Mouse (Mus musculus) neural tube, embryonic 11.5 days (tissue): ENCODE results near the gene Tcam1. TPM values are rescaled to one million over a fixed set of nuclear protein-coding genes. Genes with fewer than 3 reads are reported as not detected.
A peak's percentile ranks its signal among the peaks of the same experiment; 100 is the strongest.

Experiments
- ATAC-seq: fragments of 200-750 bp; cut with Nextera tagmentation; 2 replicates; pipeline ENCODE4 v1.8.0; 2017; ENCODE audit warnings: moderate number of reproducible peaks, mild to moderate bottlenecking, moderate TSS enrichment, moderate library complexity; ENCODE audit not compliant: insufficient read depth, low FRiP score, low TSS enrichment
- DNase-seq: peaks from one replicate; pipeline ENCODE4 v3.0.0-alpha.2; 2015; ENCODE audit warnings: low spot score
- H3K27ac ChIP-seq: fragments of 300-500 bp; sonication (generic); 2 replicates; pipeline ENCODE4 v1.5.1; 2014; ENCODE audit warnings: low read depth, mild to moderate bottlenecking, low read length
- H3K27me3 ChIP-seq: fragments of 300-500 bp; sonication (generic); 2 replicates; pipeline ENCODE4 v1.6.1; 2014; ENCODE audit warnings: mild to moderate bottlenecking, low read length, mixed read lengths; ENCODE audit not compliant: control insufficient read depth, insufficient read depth
- H3K36me3 ChIP-seq: fragments of 300-500 bp; sonication (generic); 2 replicates; pipeline ENCODE4 v1.6.1; 2014; ENCODE audit warnings: mild to moderate bottlenecking, low read length, moderate library complexity, mixed read lengths; ENCODE audit not compliant: control insufficient read depth, insufficient read depth
- H3K4me1 ChIP-seq: fragments of 300-500 bp; sonication (generic); 2 replicates; pipeline ENCODE4 v1.6.1; 2014; ENCODE audit warnings: low read length, mixed read lengths; ENCODE audit not compliant: control insufficient read depth, insufficient read depth
- H3K4me2 ChIP-seq: fragments of 300-500 bp; sonication (generic); 2 replicates; pipeline ENCODE4 v1.6.1; 2014; ENCODE audit warnings: low read depth, mild to moderate bottlenecking, moderate library complexity
- H3K4me3 ChIP-seq: fragments of 300-500 bp; sonication (generic); 2 replicates; pipeline ENCODE4 v1.5.1; 2014; ENCODE audit warnings: low read depth, low read length
- H3K9ac ChIP-seq: fragments of 300-500 bp; sonication (generic); 2 replicates; pipeline ENCODE4 v1.6.1; 2014; ENCODE audit warnings: mild to moderate bottlenecking, low read length
- H3K9me3 ChIP-seq: fragments of 300-500 bp; sonication (generic); 2 replicates; pipeline ENCODE4 v1.6.1; 2016; ENCODE audit warnings: low read length; ENCODE audit not compliant: control insufficient read depth
- WGBS: fragments of 180-500 bp; shearing (Covaris S2); extraction: QIAGEN DNeasy Blood & Tissue Kit; methylation state at CpG from one replicate; pipeline ENCODE4 v1.1.7; 2014; 5-methylcytosine and 5-hydroxymethylcytosine counted together
- polyA plus RNA-seq: library from polyadenylated mRNA; unstranded; fragments of >200 nt; fragmentation: Nextera tagmentation; extraction: Ambion mirVana; gene quantifications from 2 replicates; pipeline ENCODE4 v1.2.1, GENCODE M21; 2014

Gene Tcam1
- polyA plus RNA-seq, 1 experiment from 2014 or later: 0.21 TPM

GRCm38 (mm10) chr11:106302634-106303033 is 26.2 kb downstream of the Tcam1 start:
- ATAC-seq: no peak
- no peaks in the 10 kb centered on the region for H3K9me3 ChIP-seq
- peak; percentile 78 for DNase-seq

GRCm38 (mm10) chr11:106305348-106306064 is 29.0 kb downstream of the Tcam1 start:
- Histone ChIP-seq H3K27ac (no peak overlapping the region), H3K36me3 (no peaks in the 10 kb centered on the region), H3K4me3 (no peak overlapping the region), H3K9ac (no peak overlapping the region), H3K27me3 (no peaks in the 10 kb centered on the region), H3K4me1 (no peaks in the 10 kb centered on the region), H3K9me3 (no peaks in the 10 kb centered on the region), H3K4me2 (no peak overlapping the region)
- WGBS: 86% methylated on average over 10 of the region's 10 CpGs
- DNase-seq: no peak
- no peak for ATAC-seq

More at GRCm38 (mm10) chr11:106302634-106303033, 26.2 kb downstream of the Tcam1 start:
- Histone ChIP-seq H3K4me1 (no peaks in the 10 kb centered on the region), H3K4me2 (no peak overlapping the region), H3K4me3 (no peak overlapping the region), H3K27ac (no peak overlapping the region), H3K27me3 (no peaks in the 10 kb centered on the region), H3K9ac (no peak overlapping the region), H3K36me3 (no peaks in the 10 kb centered on the region)
- 18% methylated on average over 2 of the region's 2 CpGs for WGBS

- no peaks in the 10 kb centered on the region for H3K4me1 ChIP-seq
- no peaks in the 10 kb centered on the region for H3K9me3 ChIP-seq
- ATAC-seq (no peak), DNase-seq (no peak)
- no peak overlapping the region for H3K27ac ChIP-seq
- no peak overlapping the region for H3K4me3 ChIP-seq
- WGBS: 87% methylated on average over 3 of the region's 3 CpGs
- no peaks in the 10 kb centered on the region for H3K27me3 ChIP-seq
- H3K36me3 ChIP-seq: no peaks in the 10 kb centered on the region
- no peak overlapping the region for H3K9ac ChIP-seq
- H3K4me2 ChIP-seq: no peak overlapping the region
Measured at GRCm38 (mm10) chr11:106306065-106306385, 29.6 kb downstream of the Tcam1 start.

GRCm38 (mm10) chr11:106306758-106307157 is 30.3 kb downstream of the Tcam1 start:
- H3K9me3 ChIP-seq: no peaks in the 10 kb centered on the region

GRCm38 (mm10) chr11:106307432-106307831 is 31.0 kb downstream of the Tcam1 start:
- ATAC-seq (no peak), DNase-seq (no peak)
- Histone ChIP-seq H3K27me3 (no peaks in the 10 kb centered on the region), H3K4me3 (no peak overlapping the region), H3K4me2 (no peak overlapping the region), H3K9ac (no peak overlapping the region), H3K36me3 (no peaks in the 10 kb centered on the region), H3K9me3 (no peaks in the 10 kb centered on the region), H3K4me1 (no peaks in the 10 kb centered on the region), H3K27ac (no peak overlapping the region)
- WGBS: 78% methylated on average over 5 of the region's 5 CpGs

More at GRCm38 (mm10) chr11:106306758-106307157, 30.3 kb downstream of the Tcam1 start:
- Histone ChIP-seq H3K9ac (no peak overlapping the region), H3K4me3 (no peak overlapping the region), H3K27me3 (no peaks in the 10 kb centered on the region), H3K4me2 (no peak overlapping the region), H3K27ac (no peak overlapping the region), H3K4me1 (no peaks in the 10 kb centered on the region), H3K36me3 (no peaks in the 10 kb centered on the region)
- no peak for DNase-seq
- ATAC-seq: no peak
- 86% methylated on average over 9 of the region's 9 CpGs for WGBS

GRCm38 (mm10) chr11:106308162-106308561 is 31.7 kb downstream of the Tcam1 start:
- DNase-seq (no peak), ATAC-seq (no peak)
- no peak overlapping the region for H3K4me3 ChIP-seq
- no peak overlapping the region for H3K27ac ChIP-seq
- H3K4me2 ChIP-seq: no peak overlapping the region
- no peak overlapping the region for H3K9ac ChIP-seq
- WGBS: 85% methylated on average over 11 of the region's 11 CpGs
- no peaks in the 10 kb centered on the region for H3K9me3 ChIP-seq
- no peaks in the 10 kb centered on the region for H3K4me1 ChIP-seq
- no peaks in the 10 kb centered on the region for H3K27me3 ChIP-seq
- no peaks in the 10 kb centered on the region for H3K36me3 ChIP-seq

- no peak overlapping the region for H3K9ac ChIP-seq
- H3K4me1 ChIP-seq: no peaks in the 10 kb centered on the region
- no peak for ATAC-seq
- 72% methylated on average over 5 of the region's 5 CpGs for WGBS
- DNase-seq: no peak
- no peak overlapping the region for H3K27ac ChIP-seq
- H3K4me3 ChIP-seq: no peak overlapping the region
- H3K4me2 ChIP-seq: no peak overlapping the region
- no peaks in the 10 kb centered on the region for H3K36me3 ChIP-seq
- H3K9me3 ChIP-seq: no peaks in the 10 kb centered on the region
- no peaks in the 10 kb centered on the region for H3K27me3 ChIP-seq
Measured at GRCm38 (mm10) chr11:106310123-106310522, 33.7 kb downstream of the Tcam1 start.

GRCm38 (mm10) chr11:106313533-106313932 is 37.1 kb downstream of the Tcam1 start:
- DNase-seq (no peak), ATAC-seq (no peak)
- Histone ChIP-seq H3K4me3 (no peak overlapping the region), H3K4me1 (no peaks in the 10 kb centered on the region), H3K27ac (no peak overlapping the region), H3K9me3 (no peaks in the 10 kb centered on the region), H3K4me2 (no peak overlapping the region), H3K36me3 (no peaks in the 10 kb centered on the region), H3K9ac (no peak overlapping the region), H3K27me3 (no peaks in the 10 kb centered on the region)
- 72% methylated on average over 5 of the region's 5 CpGs for WGBS

GRCm38 (mm10) chr11:106314333-106314812 is 37.9 kb downstream of the Tcam1 start, which contains the start of gene Cd79b:
Gene Cd79b (minus strand): TSS chr11:106314762.
- Histone ChIP-seq H3K27me3 (no peaks in the 10 kb centered on the region), H3K4me3 (no peak within 1 kb of the TSS), H3K4me2 (no peak within 1 kb of the TSS), H3K36me3 (no peaks in the 10 kb centered on the region), H3K4me1 (no peaks in the 10 kb centered on the region), H3K27ac (no peak within 1 kb of the TSS), H3K9me3 (no peaks in the 10 kb centered on the region), H3K9ac (no peak within 1 kb of the TSS)
- no peak for ATAC-seq
- WGBS: 60% methylated on average over 9 of the region's 9 CpGs
- no peak for DNase-seq
